Mouse (Mus musculus) layer of hippocampus, adult 18-20 months (tissue): ENCODE results near the gene Slc5a2. TPM values are rescaled to one million over a fixed set of nuclear protein-coding genes. Genes with fewer than 3 reads are reported as not detected.

Experiments used
- DNase-seq, 2 experiments: peaks; one replicate each; pipeline ENCODE4 v3.0.0; 2022; ENCODE audit warnings: low spot score in 2 of 2
- total RNA-seq, 2 experiments: library from RNA; stranded (reverse); gene quantifications; 2 replicates each; pipeline ENCODE4 v1.2.3; 2021

The Slc5a2 gene
- total RNA-seq, 2 experiments from 2014 or later: not detected

DNA sequence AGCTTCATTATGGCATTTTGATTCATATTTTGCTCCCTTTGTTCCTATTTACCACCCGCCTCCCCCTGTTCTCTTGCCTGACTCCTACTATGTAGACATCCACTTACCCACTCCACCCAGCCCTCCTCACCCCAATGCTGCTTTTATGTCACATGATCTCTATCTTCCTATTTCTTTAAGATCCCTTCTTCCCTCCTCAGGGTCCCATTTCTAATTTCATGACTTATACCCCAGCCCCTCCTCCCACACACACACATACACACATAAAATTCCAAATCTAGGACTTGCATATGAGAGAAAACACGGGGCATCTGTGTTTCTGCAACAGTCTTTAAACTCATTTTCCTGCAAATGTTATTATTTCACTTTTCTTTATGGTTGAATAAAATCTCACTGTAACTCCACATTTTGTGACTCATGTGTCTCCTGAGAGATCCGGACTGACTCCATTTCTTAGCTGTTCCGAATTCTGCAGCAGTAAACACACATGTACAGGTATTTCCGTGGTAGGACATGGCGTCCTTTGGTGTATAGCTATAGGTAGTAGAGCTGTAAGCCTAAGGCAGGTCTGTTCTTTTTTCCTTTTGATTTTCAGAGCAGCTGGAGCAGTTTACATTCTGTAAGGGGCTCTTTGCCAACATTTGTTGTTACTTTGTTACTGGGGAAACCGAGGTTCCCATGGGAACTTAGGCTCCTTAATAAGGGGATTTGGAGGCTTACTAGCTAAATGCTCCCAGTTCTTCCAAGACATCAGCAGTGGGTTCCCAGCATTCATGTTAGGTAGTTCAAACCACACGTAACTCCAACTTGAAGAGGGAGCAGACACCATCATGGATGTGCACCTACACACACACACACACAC is 33.3 kb downstream of the Slc5a2 start:
- DNase-seq: peak in 1 of 2 experiments; percentile 36

DNA sequence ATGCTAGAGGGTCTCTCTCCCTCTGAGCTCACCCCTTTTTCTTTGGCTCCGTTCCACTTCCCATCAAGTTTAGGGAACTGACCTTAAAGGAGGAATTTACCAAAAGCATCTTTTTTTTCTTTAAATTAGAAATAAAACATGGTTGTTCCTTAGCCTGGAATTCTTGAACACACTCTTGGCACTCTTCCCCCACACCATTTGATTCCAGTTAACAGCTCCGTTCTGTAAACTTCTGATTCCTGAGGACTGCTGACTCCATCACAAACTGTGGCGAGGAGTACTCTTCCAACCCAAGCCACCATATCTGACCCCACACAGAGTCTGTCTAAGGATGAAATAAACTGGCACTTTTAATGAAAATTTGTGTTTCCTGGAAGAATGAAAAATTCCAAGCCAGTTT is 35.5 kb downstream of the Slc5a2 start:
- DNase-seq: no peak

DNA sequence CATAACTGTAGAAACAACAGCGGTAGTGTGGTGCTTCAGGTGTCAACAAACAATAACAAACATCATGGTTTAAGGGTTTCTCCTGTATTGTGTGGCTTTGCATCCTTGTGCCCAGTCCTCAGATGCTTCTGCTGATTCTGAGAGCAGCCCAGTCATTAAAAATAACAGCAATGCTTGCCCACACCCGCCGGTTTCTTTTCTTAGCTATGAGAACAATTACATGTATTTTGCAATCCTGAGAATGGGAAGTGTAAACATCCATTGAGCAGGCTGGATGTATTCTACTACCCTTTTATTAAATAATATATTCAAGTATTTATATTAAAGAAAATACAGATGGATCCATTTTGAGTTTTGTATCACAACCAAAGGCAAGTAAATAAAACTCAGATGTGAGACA is 36.7 kb downstream of the Slc5a2 start:
- DNase-seq: no peak

DNA sequence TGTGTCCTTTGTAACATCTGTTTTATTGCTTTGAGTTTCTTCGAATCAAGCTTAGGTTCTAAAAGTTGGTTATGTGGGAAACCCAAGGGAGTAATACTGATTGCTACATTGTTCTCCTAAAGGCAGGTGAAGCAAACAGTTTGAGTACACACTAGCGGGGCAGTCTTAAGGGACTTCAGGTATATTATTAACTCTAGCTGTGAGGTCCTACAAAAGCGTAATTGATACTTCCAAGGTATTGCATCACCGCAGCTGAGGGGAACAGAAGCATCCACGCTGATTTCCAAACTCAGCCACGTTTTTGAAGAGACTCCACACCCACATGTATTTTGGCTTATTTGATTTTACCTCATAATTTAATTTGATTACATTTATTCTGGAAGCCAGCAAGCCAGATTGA is 38.7 kb downstream of the Slc5a2 start:
- DNase-seq: no peak

DNA sequence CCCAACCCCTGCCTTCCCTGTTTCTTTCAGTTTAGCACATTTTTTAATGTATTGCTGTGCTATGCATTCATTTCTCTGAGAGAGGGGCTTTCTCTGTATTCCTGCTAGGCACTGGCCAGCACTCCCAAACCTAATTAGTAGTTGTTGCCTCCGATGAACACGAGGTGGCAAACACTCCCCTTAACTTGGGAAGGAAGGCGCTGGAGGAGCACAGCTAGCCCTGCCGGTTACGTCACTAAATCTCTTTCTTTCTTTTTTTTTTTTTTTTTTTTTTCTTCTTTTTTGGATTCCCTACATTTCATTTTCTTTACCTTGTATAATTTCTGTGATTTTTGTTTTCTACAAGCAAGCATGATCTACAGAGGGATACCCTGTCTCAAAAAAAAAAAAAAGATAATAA is 39.5 kb downstream of the Slc5a2 start:
- DNase-seq: peak in 1 of 2 experiments; percentile 38

DNA sequence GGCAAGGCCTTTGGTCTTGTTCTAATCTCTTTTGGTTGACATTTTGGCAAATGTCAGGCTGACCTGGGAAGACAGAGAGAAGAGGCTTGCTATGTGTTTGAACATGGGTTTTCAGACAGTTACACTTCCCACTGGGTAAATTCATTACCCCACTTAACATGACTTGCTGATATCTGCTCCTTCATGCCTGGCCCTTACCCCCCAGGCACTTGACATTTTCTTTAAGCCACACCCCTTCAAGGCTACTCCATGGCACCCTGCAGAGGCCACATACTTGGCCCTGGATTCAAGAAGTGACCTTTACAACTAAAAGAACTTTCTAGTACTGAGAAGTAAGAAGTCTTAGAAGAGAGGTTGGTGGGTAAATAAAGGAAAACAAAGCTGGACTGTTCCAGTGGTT is 42.4 kb downstream of the Slc5a2 start:
- no peak for DNase-seq

DNA sequence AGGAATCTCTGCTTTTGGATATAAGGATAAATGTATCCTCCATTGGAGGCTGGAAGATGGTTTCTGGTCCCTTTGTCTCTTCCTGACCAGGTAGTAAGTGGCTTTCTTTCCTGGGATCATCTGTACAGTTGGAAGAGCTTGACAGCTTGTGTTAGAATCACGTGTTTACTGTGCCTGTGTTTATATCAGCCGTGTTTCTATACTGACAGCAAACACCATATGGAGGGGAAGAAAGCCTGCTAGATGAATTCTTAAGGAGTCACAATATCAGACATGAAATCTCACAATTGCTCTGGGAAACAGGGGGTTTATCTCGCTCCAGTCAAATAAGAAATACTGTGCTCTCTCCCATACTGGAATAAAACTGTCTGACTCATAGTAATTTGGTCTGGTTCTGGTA is 43.8 kb downstream of the Slc5a2 start:
- DNase-seq: no peak

DNA sequence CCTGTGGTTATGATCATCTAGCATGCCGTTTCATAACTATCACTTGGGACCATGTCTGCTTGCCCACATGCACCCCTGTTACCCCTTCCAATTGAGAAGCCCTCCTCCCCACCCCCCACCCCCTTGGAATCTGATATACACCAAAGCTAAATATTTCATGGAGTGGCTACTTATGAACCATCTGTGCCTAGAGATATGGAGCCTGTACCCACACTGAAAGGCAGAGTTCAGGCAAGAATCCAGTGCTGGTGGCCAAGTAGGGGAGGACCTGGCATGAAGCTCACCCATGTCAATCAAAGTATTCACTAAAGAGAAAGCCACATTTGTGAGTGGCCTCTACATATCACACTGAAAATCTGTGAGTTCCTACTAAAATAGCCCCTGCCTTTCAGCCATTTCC is 44.3 kb downstream of the Slc5a2 start:
- no peak for DNase-seq

DNA sequence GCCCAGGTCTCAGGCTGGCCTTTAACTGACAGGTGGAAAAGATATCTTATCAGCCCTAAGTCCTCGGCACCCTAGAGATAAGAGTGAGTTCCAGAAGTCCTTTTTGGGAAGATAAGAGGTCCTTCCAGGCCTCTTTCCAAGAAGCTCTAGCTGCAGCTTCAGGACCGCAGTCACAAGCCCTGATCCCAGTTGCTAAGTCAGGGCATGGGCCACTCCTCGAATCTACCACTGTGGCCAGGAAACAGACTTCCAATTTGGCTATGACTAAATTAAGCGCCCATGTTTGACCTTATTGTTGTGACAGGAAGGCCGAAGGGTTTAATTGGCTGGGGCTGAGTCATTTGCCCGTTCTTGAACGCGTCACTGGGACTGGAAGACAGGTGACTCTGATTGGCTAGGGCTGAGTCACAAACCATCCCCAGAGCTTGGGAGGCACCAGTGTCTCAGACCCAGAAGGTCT is 44.8 kb downstream of the Slc5a2 start:
- DNase-seq: no peak

DNA sequence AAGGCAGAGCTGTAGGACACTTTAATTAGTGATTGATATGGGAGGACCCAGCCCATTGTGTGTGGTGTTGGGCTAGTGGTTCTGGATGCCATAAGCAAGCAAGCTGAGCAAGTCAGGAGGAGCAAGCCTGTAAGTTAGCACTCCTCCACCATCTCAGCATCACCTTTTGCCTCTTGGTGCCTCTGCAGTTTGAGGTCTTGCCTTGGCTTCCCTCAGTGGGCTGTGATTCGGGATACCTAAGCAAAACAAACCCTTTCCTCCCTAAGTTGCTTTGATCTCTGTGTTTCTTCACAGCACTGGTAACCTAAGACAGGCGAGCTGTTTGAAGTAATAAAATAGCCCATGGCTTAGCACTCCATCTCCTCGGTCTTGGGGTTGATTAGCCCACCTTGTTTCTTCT is 45.8 kb downstream of the Slc5a2 start:
- DNase-seq: no peak

DNA sequence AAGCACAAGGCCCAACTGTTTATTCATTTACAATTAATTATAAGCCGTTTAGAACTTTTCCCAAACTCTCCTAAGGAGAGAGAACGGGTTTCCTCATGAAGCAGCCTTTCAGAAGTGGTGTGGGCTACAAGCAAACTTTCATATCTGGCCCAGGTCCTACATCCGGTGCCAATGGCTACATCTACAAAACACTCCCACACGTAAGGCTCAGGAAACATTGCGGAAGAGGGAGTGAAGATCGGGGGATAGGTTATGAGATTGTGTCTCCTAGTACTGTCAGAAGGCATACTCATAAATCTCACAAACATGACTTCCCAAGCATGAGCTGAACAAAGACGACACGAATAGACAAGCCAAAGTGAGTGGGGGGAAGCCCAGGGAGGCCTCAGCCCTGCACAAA is 46.4 kb downstream of the Slc5a2 start:
- no peak for DNase-seq

DNA sequence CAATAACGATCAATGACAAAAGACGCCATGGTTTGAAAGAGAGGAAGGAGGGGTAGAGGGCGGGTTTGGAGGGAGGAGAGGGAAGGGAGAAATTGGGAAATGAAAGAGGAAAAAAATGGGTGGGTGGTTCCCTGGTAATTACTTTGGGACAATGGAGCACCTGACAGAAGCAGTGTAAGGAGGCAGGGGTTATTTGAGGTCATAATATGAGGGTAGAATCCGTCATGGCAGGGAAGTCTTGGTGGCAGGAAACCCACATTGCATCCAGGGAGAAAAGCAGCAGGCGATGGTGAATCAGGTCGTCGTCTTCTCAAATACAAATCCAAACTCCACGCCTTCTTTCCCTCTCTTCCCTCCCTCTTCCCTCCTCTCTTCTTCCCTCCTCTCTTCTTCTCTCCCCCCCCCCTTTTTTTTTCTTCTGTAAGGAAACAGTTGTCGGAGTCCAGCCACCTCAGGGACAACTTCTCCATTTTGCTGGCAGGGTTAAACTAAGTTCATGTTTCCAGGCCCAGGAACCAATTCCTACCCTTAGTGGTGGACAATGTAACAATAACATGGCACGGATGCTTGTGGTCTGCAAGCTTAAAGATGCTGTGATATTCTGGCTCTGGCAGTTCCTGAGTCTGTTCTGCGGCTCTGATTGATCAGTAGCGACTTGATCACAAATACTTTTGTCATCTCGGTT is 47.1 kb downstream of the Slc5a2 start:
- no peak for DNase-seq

DNA sequence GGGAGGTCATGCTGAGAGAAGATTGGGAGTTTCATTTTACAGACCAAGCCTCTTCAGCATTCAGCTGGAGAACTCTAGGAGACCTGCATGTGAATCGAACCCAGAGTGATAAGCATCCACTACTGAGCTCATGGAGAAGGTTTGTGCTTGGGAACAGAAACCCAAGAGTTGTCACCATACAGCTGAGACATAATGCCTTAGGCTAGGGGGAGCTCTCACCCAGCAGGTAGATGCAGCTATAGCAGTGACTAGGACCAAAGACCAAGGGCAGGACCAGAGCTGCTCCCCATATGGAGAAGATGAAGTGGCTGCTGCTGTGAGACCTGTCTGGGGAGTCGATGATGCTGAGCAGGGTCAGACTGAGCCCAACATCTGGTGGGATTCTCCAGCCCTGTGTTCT is 48.1 kb downstream of the Slc5a2 start:
- DNase-seq: no peak

DNA sequence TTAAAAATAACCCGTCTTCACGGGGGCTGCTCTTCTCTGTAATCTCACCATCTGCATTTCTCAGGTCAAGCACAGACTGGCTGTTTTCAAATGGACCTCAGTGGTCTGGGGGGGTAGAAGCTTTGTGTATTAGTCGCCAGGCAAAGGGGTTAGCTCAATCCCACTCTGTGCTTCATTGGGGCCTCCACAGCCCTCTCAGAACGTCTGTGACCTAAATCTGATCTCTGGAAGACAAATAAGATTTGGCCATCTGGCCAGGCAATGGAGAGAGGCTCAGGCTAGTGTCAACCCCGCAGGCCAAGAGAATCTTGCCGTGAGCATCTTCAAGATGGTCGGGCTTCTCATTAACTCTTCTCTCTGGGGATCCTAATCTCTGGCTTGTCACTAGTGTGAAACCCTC is 49.0 kb downstream of the Slc5a2 start:
- no peak for DNase-seq

DNA sequence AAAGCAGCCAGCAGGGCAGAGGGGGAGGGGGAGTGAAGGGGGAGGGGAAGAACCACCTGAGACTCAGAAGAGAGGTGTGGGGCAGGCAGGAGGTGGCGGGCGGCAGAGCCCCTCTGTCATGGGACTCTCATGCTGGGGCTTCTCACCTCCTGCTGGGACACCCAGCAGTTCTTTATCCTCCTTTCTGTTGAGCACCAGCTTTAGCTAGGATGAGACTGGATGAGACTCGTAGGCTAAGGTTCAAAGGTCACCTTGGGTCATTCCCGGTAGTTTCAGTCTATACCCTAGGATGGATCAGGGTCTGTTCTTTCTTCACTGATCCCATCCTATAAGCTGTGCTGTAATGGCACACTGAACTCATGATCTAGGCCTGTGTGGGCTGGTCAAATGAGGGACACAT is 51.6 kb downstream of the Slc5a2 start:
- no peak for DNase-seq

DNA sequence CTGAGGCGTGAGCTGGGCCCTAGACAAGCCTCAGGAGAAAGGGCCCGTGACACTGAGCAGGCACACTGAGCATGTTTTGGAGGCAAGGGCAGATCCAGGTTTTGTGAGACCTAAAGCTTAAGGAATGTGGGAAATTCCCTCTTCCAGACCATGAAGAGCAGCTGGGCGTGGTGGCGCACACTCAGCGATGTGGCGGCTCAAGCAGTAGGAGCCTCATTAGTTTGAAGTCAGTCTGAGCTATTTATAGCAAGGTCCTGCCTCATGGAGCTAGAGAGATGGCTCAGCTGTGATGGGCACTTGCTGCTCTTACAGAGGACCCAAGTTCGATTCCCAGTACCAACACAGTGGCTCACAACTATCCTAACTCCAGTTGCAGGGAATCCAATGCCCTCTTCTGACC is 53.7 kb downstream of the Slc5a2 start:
- no peak for DNase-seq

DNA sequence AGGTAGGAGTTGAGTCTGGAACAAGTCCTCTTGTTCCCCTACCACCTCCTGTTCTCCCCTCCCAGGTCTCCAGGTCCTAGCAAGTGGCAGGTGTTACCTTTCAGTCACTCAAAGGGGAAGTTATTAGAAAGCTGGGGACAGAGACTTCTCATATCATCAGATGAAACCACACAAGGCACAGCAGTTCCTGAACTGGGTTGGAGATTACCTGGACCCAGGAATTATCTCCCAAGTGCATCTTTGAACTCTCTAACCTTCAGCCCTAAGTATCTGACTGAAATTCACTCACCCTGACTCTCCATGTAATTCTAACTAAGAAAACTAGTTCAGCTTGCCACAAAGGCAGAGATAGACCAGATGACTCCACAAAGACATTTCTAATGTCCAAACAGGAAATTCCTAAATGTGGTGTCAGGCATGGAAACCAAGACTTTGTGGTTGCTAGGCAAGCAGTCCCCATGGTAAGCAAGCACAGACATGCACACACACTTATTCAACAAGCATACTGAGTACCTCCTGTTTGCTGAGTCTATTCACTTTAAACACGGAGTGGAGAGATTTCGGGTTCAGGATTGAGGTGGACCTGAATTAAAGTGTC is 54.9 kb downstream of the Slc5a2 start:
- DNase-seq: no peak

DNA sequence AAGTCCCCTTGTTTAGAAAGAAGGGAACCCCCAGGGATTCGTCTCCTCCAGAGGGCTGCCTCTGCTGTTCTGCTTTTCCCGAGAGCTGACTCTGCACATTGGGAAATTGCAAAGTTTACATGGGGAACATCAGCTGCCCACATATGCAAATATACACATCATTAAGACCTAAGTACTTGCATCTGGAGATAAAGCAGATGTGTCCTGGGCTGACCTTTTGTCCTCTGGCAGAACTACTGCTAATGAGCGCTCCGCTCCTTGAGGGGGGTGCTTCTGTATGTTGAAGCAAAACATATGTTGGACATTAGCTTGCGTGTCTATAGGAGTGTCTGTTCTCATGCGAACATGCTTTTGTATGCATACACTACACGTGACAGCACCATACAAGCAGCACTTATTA is 55.8 kb downstream of the Slc5a2 start:
- DNase-seq: no peak
